Mouse (Mus musculus): ENCODE measurements around the gene Exosc7. TPM values are rescaled to one million over a fixed set of nuclear protein-coding genes. Genes with fewer than 3 reads are reported as not detected.

Gene Exosc7
- polyA plus RNA-seq, 3 experiments from 2014 or later, result 79.7 to 114 (median 101) TPM

DNA sequence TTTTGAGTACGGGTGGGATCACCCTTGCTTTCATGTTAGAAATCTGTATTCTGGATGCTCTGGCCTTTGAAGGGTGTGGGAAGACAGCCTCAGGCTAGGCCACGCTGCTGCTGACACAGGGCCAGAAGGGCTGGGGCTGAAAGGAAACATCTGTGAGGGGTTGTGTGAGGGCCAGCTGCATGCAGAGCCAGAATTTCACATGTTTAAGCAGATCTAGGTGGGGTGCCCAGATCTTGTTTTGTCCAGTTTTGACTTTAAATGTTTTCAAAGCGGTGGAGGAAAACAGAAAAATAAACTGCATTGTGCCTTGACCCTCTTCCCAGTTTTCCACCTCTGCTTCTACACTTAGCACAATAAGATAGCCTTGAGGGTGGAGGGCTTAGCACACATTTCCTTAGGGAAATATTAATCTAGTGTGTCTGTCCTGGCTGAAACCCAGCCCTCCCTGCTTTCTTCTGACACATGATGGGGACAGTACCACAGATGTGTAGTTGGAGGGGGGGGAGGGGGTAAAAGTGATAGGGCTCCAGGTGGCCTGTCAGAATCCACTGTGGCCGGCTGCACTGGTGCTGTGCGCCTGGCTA lies 26.0 kb downstream of the Exosc7 start:
- no peak for ATAC-seq

- no peak for ATAC-seq
Measured at GRCm38 (mm10) chr9:123139887-123140614, 27.0 kb downstream of the Exosc7 start.

- ATAC-seq, result no peak
Measured at GRCm38 (mm10) chr9:123148430-123148829, 35.4 kb downstream of the Exosc7 start.

- no peak for ATAC-seq
Measured at GRCm38 (mm10) chr9:123150241-123151020, 37.4 kb downstream of the Exosc7 start, which contains the start of gene Clec3b. Gene Clec3b (plus strand): TSS chr9:123150946.

- peak; percentile 14 for ATAC-seq
Measured at GRCm38 (mm10) chr9:123151561-123151960, 38.5 kb downstream of the Exosc7 start.

GRCm38 (mm10) chr9:123152026-123152425 lies 39.0 kb downstream of the Exosc7 start:
- peak; percentile 88 for ATAC-seq

DNA sequence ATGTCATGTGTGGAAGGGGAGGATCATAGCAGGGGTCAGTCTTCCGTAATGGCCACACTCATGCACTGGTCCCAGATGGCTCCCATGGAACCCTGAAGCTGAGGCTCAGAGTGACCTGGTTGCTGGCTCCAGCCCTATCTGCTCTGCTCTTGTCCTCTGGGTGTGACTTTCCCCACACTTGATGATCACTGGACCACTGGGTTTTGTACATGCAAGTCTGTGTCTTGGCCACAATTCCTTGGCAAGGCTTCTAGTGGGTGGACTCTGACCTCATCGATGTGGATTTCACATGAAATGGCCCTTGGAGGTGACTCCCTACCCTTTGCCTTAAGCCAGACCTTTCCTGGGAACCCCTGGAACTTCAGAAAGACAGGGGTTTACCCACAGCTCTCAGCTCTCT lies 40.1 kb downstream of the Exosc7 start:
- ATAC-seq, result no peak

DNA sequence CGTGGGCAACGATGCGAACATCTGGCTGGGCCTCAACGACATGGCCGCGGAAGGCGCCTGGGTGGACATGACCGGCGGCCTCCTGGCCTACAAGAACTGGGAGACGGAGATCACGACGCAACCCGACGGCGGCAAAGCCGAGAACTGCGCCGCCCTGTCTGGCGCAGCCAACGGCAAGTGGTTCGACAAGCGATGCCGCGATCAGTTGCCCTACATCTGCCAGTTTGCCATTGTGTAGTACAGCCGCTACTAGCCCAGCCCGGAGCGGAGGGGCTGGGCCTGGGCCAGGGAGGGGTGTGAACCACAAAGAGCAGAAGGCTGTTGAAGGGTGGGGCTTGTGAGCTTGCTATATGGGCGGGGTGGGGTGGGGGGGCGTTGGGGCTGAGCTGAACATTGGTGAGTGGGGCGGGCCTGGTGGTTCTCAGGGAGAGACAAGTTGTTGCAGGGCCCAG lies 43.9 kb downstream of the Exosc7 start:
- ATAC-seq, result no peak

- ATAC-seq, result no peak
Measured at GRCm38 (mm10) chr9:123157699-123158098, 44.7 kb downstream of the Exosc7 start.

GRCm38 (mm10) chr9:123158125-123158836 lies 45.3 kb downstream of the Exosc7 start:
- ATAC-seq, result peak; percentile 78

DNA sequence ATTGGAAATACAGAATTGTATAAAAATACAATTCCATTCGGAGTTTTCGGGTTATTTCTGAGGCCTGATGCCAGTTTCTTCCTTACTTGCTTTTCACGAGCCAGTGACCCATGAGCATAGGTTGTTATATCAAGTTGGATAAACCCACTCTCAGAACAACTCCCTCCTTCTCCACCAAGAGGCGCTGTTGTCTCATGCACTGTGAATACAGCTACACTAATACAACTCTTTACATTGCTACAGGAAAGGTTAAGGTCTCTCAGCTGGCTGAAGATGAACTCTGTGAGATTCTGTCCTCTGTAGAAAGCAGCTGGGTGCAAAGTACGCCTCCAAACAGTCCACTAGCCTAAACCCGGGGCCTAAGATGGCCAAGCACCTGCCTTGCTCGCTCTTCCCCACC lies 46.3 kb downstream of the Exosc7 start:
- ATAC-seq, result peak; percentile 79

GRCm38 (mm10) chr9:123161792-123162191 lies 48.8 kb downstream of the Exosc7 start:
- no peak for ATAC-seq

DNA sequence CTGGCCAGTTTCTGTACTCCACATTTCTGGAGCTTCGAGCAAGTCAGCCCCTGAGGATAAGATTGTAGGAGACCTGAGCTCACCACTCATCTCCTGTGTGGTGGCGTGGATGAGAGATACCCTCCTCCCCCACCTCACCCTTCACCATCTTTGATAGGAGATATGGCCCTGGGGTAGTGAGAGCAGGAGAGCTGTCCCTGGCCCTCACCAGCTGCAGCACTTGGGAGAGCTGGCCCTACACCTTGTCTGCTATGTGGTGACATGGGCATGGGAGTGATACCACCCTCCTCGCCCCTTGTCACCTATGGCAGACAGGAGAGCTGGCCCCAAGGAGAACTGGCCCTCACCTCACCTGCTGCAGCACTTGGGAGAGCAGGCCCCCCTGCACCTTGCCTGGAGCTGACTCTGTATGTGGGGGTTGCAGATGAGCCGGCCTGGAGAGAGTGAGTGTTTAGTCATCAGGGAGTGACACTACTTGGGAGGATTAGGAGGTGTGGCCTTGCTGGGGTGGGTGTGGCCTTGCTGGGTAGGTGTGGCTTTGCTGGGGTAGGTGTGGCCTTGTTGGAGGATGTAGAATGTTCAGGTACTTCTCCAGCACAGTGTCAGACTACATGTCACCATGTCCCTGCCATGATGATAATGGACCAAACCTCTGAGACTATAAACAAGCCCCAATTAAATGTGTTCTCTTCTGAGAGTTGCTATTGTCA lies 50.1 kb downstream of the Exosc7 start:
- no peak for ATAC-seq

GRCm38 (mm10) chr9:123165781-123166443 lies 52.9 kb downstream of the Exosc7 start:
- no peak for ATAC-seq

- ATAC-seq, result no peak
Measured at GRCm38 (mm10) chr9:123173760-123174159, 60.7 kb downstream of the Exosc7 start.

GRCm38 (mm10) chr9:123174356-123174755 lies 61.3 kb downstream of the Exosc7 start:
- ATAC-seq, result no peak

DNA sequence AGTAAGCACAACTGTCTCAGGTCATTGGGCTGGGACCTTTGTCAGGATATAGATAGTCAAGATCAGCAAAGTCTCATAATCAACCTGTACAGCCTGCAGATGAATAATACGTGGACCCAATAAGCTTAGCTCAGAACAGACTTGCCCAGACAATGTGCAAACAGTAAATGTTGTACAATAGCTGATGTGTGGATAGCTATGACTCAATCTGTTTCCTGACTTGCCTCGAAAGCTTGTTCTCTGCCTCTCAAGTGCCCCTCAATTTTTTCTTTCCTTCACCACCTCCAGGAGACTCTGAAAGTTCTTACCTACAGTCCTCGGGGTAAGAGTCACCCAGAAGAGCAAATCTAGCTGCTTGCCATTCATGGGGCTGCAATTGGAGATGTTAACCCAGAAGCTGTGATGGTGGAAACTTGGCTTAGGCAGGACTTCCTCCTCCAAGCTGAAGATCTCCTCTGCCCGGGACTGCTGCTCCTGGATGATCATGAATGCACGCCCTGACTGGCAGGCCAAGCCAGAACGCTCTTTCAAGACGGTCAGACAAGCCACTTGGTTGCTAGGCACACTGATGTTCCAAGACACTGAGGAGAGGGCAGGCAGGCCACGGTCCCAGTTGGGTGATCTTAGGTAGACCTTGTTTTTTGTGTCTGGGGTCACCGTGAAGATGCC lies 64.5 kb downstream of the Exosc7 start:
- ATAC-seq, result no peak

DNA sequence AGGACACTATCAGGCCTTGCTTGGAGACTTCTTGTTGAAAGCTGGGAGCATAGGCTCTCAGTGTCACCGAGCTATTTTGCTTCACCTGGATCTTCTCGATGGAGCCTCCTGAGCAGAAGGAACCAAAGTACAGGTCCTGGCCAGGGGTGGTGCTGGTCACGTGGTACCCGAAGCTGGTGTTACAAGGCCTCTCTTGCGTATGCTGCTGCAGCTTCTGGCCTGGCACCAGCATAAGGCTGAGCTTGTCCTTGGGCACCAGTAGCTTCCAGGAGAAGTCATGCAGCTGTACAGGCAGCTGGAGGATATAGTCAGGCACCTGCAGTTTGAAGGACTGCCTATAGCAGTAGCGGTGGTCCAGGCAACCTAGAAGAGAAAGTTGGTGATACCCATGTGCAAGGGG lies 67.0 kb downstream of the Exosc7 start:
- no peak for ATAC-seq

DNA sequence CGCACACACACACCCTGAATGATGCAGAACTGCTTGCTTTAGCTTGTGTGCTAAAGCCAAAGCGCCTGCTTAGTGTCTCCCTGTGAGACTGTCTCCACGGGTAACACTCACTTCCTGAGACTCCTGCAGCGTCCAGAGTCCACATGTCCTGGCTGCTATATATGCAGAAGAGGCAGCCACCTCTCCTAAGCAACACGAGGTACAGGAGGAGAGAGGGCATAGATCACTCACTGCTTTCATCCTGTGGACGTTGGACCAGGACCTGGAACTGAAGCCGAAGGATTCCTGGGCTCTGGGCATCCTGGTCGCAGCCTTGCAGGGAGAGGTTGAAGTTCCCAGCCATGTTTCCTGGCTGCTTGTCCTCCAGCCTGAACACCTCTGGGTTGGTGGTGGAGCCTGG lies 70.2 kb downstream of the Exosc7 start:
- no peak for ATAC-seq

DNA sequence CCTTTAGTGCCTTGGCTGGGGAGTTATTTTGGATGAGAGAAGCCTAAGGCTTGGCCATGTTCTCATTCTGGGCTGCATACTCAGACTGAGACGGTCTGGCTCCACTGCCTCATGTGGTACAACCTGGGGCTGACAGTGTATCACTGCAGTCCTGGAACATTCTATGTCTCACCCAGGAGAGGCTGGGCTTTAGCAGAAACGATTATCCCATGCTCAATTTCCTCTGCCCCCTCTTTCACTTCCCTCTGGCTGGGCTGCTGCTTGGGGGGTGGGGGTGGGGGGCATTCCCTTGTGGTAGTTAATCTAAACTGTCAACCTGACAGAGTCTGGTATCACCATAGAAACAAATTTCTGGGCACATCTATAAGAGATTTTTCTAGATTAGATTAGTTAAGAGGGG lies 72.5 kb downstream of the Exosc7 start:
- ATAC-seq, result no peak

Measured in inflammation-experienced regulatory T-cells, adult 6 months (primary cell).